Mouse (Mus musculus) left cerebral cortex, postnatal 36 days (tissue): Measurements from ENCODE around the gene Tank. TPM values are rescaled to one million over a fixed set of nuclear protein-coding genes. Genes with fewer than 3 reads are reported as not detected.
A peak's percentile ranks its signal among the peaks of the same experiment; 100 is the strongest.

Experiments used
- DNase-seq, 2 experiments: peaks; one replicate each; pipeline ENCODE4 v3.0.0; 2021 to 2022; ENCODE audit warnings: low spot score in 2 of 2, mixed read lengths in 1 of 2
- intact Hi-C: fragments of 180-260 bp; cut with DNase I; formaldehyde crosslinking; loops from one replicate; pipeline ENCODE4 v1.15.1; 2025
- total RNA-seq, 2 experiments: library from RNA; stranded (reverse); gene quantifications; 2 replicates each; pipeline ENCODE4 v1.2.3; 2021

The Tank gene
- total RNA-seq, 2 experiments from 2014 or later: 30.6 to 37.7 TPM

DNA sequence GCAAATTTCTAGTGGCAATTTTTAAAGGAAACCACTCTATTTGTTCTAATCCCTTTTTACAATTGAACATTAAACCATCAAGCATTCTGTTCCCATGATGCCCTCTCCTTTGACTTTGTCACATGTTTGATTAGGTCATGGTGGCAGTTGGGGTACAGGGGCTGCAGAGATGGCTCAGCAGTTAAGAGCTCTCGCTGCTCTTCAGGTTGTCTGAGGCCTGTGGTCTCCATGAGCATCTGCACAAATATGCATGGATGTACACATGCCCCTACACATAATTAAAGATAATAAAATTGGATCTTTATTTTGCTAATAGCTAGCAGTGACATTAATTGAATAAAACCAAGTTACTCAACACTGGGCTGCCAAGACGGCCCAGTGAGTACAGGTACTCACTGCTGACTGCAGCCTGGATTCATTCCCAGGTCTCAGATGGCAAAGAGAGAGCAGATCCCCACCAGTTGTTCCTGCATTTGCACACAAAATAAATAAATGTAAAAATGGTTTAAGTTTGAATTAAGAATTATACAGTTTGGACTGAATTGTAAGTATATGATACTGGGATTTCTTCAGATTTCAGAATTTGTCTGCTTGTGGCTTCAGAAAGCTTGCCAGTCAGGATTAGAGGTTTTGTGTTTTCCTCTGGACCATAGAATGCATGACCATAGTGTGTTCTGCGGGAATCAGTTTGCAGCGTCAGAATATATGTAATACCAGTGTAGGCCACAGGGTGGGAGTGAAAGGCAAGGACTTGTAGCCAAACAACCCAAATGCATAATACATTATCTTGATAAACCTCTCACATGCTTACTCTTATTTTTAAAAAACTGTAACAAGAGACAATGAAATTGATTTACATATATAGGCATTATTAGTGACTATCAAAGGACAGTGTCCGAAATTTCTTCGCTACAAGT is 64.3 kb downstream of the Tank start:
- intact Hi-C loops: loop anchor here (5.0 kb wide), 2 partner anchors 325 to 985 kb away; no protein-coding TSS in a partner anchor
- DNase-seq: peak; percentile 23 to 51

DNA sequence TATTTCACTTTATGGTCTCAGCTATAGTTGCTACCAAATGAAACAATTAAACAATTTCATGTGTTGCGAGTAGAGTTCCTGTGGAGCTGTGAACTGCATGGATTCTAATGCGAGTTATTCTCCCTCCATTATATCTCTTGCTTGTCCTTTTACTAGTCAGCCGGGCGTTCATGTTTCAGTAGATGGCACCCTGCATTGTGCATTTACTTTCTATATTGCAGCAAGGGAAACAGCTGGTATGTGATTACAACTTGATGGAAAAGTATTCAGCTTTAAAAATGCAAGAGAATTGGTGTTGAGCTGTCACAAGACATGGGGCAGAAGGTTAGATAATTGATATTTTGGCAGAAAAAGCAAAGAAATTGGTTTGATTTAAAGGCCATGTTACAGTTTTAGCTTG is 72.8 kb downstream of the Tank start:
- DNase-seq: no peak
- intact Hi-C loops: no loop called here

DNA sequence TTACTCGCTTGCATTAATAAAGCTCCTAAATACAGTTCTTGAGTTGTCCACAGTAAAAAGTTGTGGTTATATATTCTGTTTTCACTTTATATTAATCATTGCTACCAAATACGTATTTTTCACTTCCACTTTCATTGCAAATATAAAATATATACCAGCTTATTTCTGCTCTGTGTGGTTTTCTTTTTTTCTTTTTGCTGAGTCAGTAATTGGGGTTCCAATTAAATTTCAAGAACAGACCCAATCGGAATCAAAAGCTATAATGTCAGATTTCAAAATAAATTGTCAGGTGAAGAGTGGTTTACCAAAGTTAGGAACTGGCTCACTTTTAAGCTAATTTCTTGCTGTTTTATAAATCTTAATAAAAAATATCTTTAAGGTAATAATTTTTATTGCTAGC is 73.3 kb downstream of the Tank start:
- no peak for DNase-seq
- intact Hi-C loops: no loop called here

DNA sequence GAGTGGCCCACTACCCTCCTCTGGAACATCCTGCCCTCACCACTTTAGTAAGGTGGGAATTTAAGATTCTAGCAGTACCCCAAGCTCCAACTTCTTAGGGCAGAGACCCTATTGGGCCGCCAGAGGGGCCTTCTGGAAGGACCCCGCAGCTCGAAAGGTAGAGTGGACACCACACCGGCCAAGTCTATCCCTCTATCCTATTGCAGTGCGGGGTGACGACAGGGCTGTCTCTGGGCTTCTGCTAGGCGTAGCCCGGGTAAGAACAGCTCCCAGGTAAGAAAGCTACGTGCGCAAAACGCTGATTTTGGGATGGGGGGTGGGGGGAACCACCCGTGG is 76.6 kb downstream of the Tank start:
- no peak for DNase-seq
- intact Hi-C loops: loop anchor here (5.0 kb wide), 2 partner anchors 57 to 312 kb away; partner anchors contain the start of gene Psmd14

DNA sequence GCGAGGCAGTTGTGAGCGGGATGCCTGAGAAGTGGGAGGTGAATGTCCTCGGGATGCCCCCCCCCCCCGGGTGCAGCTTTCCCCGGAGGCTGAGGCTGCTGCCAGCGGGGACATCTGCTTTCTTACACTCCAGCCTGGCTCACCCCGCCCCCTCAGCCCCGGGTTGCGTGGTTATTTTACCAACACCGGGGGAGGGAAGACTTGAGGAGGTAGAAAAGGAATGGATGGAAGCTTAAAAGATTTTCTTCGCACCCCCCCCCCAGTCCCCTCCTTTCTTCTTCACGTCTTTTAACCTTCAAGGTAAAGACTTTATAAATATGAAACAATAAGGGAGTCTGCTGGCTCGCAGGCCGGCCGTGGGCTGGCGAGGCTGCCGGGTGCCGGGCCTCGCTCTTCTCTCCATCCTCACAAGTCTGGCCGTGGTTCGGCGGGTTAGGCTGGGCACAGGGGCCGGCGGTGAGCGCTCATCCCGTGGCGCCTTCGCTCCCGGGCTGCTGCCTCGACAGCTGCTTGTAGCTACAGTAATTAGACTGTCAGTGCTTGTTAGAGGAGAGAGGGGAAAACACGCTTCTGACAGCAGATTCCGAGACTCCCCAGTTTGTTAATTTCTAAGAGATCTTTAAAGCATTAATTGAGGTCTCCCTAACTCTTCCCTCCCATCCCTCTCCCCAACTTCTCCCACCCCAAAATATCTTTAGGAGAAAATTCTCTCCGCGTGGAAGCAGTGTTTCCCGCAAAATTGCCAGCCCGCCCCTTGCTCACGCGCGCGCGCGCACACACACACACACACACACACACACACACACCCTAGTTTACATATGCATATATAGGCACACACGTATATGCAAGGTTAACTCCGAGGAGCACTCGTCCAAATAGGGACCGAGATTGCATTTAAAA is 77.2 kb downstream of the Tank start:
- peak; percentile 80 to 87 for DNase-seq
- intact Hi-C loops: loop anchor here (2.0 to 5.0 kb wide), 3 partner anchors 57 to 312 kb away; partner anchors contain the start of gene Psmd14

- DNase-seq: peak; percentile 88 to 92
- intact Hi-C loops: loop anchor here (2.0 to 5.0 kb wide), 3 partner anchors 56 to 311 kb away; partner anchors contain the start of gene Psmd14
Observed at GRCm38 (mm10) chr2:61656421-61657411, 78.3 kb downstream of the Tank start.

DNA sequence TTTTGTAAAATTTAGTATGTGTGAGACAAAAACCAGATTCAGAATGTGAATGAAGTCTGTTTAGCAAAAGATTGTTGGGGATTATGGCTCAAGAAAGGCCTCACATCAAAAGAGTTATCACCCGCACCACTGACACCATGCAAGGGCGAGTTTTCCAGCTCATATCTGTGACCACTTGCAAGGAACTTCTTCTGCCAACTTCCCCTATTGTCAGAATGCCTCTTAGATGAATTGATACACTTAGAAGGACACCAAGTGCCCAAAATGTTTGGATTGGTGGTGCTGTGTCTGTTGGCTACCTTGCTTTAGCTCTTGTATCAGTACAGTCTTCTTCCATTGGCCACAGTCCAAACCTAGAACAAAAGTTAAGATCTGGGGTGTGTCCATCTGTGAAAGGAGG is 80.9 kb downstream of the Tank start:
- intact Hi-C loops: loop anchor here (5.0 kb wide), 2 partner anchors 53 to 308 kb away; partner anchors contain the start of gene Psmd14
- no peak for DNase-seq

GRCm38 (mm10) chr2:61662833-61663232 is 84.4 kb downstream of the Tank start:
- intact Hi-C loops: no loop called here
- DNase-seq: no peak

DNA sequence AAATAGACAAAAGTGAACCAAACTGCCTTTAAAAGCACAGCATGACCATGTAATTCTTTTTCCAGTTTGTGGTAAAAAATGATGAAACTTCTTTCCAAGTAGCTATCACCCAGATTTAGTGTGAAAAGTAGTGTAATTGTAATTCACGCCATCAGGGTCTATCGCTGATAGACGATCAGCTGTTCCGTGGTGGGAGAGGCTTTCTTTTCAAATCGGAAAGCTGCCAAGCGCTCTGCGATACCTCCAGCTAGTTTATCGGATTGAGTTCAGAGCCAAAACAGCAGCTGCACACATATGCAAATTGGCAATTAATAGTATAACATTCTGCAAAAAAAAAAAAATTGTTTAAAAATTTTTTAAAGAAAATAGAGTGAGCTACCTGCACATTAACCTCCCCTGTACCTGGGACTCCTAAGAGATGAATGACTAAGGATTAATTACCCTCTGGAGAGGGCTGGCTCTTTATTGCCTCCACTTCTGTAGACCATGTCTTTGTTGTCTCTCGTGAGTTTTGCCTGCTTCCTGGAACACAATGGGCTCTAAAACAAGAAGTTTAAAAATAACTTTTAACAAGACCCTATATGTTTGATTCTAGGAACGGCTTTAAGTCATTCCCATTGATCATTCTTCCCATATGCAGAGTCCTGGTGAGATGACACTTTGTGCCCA is 85.3 kb downstream of the Tank start:
- DNase-seq: no peak
- intact Hi-C loops: no loop called here

DNA sequence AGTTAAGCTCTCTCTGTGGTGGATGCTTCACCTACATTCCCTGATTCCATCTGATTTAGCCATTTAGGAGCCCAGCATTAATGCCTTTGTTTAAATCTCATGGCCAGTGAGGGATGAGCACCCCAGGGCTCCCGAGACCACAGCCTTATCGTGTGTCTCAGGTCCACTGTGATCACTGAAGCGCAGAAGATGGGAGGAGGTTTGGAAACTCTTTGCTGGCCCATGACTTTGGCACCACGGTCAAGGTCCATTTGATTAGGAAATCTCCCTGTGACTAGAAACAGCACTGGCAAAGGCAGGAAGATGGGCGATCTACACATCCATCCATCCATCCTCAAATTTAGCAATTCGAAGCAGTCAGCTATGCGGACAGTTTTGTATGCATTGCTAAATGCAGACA is 89.0 kb downstream of the Tank start:
- intact Hi-C loops: no loop called here
- no peak for DNase-seq

DNA sequence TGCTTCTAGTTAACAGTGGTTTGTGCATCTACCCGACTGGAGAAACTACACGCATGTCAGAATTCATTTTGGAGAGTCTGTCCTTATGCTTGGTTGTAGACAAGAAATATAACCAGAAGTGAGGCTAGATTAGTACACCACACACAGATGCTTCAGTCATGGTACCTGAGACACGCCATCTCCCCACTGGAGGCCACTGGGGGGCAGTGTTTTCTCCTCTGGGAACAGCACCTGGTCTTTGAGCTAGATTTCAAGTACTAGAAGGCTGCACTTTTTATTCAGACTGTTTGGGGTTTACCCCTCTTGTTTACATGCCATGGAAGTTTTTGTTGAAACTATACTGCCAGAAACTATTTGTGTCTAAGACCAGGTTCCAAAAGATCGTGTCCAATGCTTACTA is 89.9 kb downstream of the Tank start:
- intact Hi-C loops: no loop called here

DNA sequence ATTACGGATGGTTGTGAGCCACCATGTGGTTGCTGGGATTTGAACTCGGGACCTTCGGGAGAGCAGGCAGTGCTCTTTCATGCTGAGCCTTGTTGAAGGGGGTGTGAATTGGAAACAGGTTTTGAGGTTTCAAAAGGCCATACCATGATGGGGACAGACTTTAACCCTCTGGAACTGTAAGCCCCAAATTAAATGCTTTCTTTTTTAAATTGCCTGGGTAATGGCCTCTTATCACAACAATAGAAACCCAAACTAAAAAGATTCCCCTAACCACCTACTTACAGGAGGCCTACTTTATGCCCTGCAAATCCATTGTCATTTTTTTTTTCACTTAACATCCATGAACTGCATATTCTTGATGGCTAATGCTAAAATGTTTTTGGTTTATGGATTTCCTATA is 96.2 kb downstream of the Tank start:
- no peak for DNase-seq
- intact Hi-C loops: no loop called here

More for the DNA sequence above, 89.9 kb downstream of the Tank start:
- peak in 1 of 2 experiments; percentile 46 for DNase-seq

DNA sequence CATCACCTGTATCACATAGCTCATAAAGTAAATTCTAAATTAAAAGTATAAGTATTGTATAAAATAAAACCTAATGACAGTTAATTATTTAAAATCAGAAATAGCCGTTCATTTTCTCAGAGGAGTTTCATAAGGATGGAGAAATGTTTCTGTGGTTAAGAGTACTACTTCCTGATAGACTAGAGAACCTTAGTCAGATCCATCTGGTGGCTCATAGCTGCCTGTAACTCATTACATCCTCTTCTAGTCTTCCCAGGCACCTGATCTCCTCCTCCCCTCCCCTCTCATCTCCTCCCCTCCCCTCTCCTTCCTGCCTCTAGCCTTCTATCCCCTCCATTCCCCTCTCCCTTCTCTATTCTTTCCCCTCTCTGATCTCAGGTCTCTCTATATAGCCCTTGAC is 103.2 kb downstream of the Tank start:
- DNase-seq: no peak
- intact Hi-C loops: no loop called here

DNA sequence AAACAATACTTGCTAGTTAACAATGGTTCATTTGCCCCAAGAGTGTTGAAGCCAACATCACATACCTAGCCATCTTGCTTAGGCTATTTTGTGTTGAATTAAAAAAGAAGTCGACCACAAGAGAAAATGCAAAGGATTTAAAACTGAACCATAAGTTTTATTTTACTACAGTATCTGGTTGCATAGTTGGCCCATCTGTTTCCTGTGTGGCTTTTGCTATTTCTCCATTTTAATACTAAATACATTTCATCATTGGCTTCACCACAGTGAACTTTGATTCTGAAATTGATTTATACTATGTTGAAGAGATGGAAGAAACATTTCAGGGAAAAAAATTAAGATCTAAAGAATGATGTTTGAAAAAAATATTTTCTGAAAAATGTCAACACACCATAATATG is 108.1 kb downstream of the Tank start:
- DNase-seq: no peak
- intact Hi-C loops: no loop called here

- intact Hi-C loops: no loop called here
- DNase-seq: no peak
Observed at GRCm38 (mm10) chr2:61689086-61689485, 110.7 kb downstream of the Tank start.
